Mouse (Mus musculus): ENCODE data around the gene Gse1.

The Gse1 gene

GRCm38 (mm10) chr8:120297000-120297399, 68.7 kb downstream of the Gse1 start:
- peak; percentile 54 for DNase-seq (ENCODE audit: extremely low spot score, low spot score)

GRCm38 (mm10) chr8:120298601-120299532, 70.6 kb downstream of the Gse1 start:
- peak; percentile 84 for DNase-seq (ENCODE audit: extremely low spot score, low spot score)

- DNase-seq (ENCODE audit: extremely low spot score, low spot score), result peak; percentile 85
These were observed 72.4 kb downstream of the Gse1 start for GRCm38 (mm10) chr8:120300601-120301141.

- DNase-seq (ENCODE audit: extremely low spot score, low spot score), result no peak
These were observed 74.9 kb downstream of the Gse1 start for GRCm38 (mm10) chr8:120302941-120303675.

GRCm38 (mm10) chr8:120304097-120304496, 75.8 kb downstream of the Gse1 start:
- DNase-seq (ENCODE audit: extremely low spot score, low spot score), result no peak

- no peak for DNase-seq (ENCODE audit: extremely low spot score, low spot score)
These were observed 77.6 kb downstream of the Gse1 start for GRCm38 (mm10) chr8:120305800-120306385.

- no peak for DNase-seq (ENCODE audit: extremely low spot score, low spot score)
These were observed 78.8 kb downstream of the Gse1 start for GRCm38 (mm10) chr8:120307103-120307502.

GRCm38 (mm10) chr8:120307528-120307927, 79.3 kb downstream of the Gse1 start:
- DNase-seq (ENCODE audit: extremely low spot score, low spot score), result no peak

GRCm38 (mm10) chr8:120308131-120308530, 79.9 kb downstream of the Gse1 start:
- no peak for DNase-seq (ENCODE audit: extremely low spot score, low spot score)

GRCm38 (mm10) chr8:120308553-120308952, 80.3 kb downstream of the Gse1 start:
- DNase-seq (ENCODE audit: extremely low spot score, low spot score), result no peak

GRCm38 (mm10) chr8:120309326-120309725, 81.1 kb downstream of the Gse1 start:
- no peak for DNase-seq (ENCODE audit: extremely low spot score, low spot score)

- DNase-seq (ENCODE audit: extremely low spot score, low spot score), result no peak
These were observed 81.8 kb downstream of the Gse1 start for GRCm38 (mm10) chr8:120310063-120310462.

- DNase-seq (ENCODE audit: extremely low spot score, low spot score), result no peak
These were observed 84.2 kb downstream of the Gse1 start for GRCm38 (mm10) chr8:120312452-120312851.

GRCm38 (mm10) chr8:120313674-120314073, 85.4 kb downstream of the Gse1 start:
- no peak for DNase-seq (ENCODE audit: extremely low spot score, low spot score)

GRCm38 (mm10) chr8:120314932-120315331, 86.7 kb downstream of the Gse1 start:
- DNase-seq (ENCODE audit: extremely low spot score, low spot score), result no peak

GRCm38 (mm10) chr8:120315644-120316043, 87.4 kb downstream of the Gse1 start:
- no peak for DNase-seq (ENCODE audit: extremely low spot score, low spot score)

- DNase-seq (ENCODE audit: extremely low spot score, low spot score), result no peak
These were observed 88.5 kb downstream of the Gse1 start for GRCm38 (mm10) chr8:120316707-120317106.

GRCm38 (mm10) chr8:120317118-120317824, 89.0 kb downstream of the Gse1 start:
- DNase-seq (ENCODE audit: extremely low spot score, low spot score), result no peak

- DNase-seq (ENCODE audit: extremely low spot score, low spot score), result no peak
These were observed 90.3 kb downstream of the Gse1 start for GRCm38 (mm10) chr8:120318476-120318991.

- DNase-seq (ENCODE audit: extremely low spot score, low spot score), result peak; percentile 83
These were observed 91.2 kb downstream of the Gse1 start for GRCm38 (mm10) chr8:120319449-120319848.

GRCm38 (mm10) chr8:120320146-120320545, 91.9 kb downstream of the Gse1 start:
- no peak for DNase-seq (ENCODE audit: extremely low spot score, low spot score)

All from neural tube, embryonic 10.5 days (tissue).